Mouse (Mus musculus) CH12F3 (cell line): ENCODE data around the gene Dido1.

ENCODE experiments used
- in situ Hi-C: fragments of 300-500 bp; cut with MboI; formaldehyde crosslinking; loops from 2 replicates; pipeline ENCODE4 v1.14.3; 2020; ENCODE audit warnings: low sequenced_read_pairs

Dido1 gene

DNA sequence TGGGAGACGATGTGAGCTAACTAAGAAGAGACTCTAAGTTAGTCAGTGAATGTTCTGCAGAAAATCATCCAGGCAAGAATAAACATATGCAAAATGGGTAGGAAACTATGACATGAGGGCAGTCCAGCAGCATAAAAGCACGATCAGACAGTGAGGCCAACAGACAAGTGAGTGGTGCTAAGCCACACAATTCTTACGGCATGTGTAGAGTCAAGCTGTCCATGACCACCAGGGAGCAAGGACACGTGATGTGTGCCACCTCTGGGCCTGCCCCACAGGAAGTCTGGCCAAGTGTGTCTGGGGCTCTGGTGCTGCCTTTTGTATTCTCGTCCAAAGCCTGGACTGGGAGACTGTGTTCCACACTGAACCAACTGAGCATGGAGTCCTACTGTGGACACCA lies 20.0 kb downstream of the Dido1 start:
- in situ Hi-C loops: no loop called here

- in situ Hi-C loops: no loop called here
Observed at GRCm38 (mm10) chr2:180684031-180684430, 25.8 kb downstream of the Dido1 start.

GRCm38 (mm10) chr2:180683524-180683923 lies 26.3 kb downstream of the Dido1 start:
- in situ Hi-C loops: no loop called here

GRCm38 (mm10) chr2:180681225-180681624 lies 28.6 kb downstream of the Dido1 start:
- in situ Hi-C loops: no loop called here

DNA sequence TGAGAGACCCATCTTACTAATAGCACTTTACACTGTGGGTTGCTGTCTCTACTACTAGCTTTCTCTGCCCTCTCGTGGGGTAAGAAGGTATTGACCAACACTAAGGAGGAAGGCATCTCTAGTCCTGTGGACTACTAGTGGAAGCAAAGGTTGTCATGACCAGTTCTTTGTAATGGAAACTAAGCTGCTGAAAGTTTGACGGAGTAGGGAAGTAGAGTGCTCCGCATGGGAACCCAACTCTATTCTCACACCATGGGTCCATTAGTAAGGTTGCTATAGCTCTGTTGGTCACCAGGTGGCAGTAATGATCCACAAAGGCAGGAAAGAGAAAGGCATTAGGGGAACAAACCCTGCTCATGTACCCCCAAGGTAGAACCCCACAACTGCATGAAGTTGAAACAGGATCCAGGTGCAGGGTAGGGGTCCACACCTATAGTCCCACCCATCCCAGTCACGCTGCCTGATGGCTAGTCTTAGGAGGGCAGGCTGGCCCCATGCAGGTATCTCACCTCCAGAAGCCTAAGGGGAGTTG lies 31.1 kb downstream of the Dido1 start:
- in situ Hi-C loops: no loop called here

GRCm38 (mm10) chr2:180676706-180677105 lies 33.1 kb downstream of the Dido1 start:
- in situ Hi-C loops: no loop called here

DNA sequence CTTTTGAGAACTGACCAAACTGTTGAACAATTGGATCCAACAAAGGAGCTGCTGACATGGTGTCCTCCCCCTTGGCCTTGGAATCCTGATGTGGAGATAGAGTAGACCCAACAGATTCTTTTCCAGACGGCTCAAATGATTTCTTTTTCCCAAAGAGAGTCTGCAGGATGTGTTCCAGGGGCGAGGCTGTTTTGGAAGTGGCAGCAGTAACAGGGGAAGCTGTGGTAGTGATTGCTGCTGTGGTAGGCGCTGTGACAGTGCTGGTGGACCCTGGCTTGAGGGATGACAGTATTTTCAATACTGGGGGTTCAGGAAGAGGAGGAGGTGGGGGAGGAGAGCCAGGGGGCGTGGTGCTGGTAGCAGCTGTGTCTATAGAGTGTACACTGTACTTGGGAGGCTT lies 47.8 kb downstream of the Dido1 start:
- in situ Hi-C loops: no loop called here

DNA sequence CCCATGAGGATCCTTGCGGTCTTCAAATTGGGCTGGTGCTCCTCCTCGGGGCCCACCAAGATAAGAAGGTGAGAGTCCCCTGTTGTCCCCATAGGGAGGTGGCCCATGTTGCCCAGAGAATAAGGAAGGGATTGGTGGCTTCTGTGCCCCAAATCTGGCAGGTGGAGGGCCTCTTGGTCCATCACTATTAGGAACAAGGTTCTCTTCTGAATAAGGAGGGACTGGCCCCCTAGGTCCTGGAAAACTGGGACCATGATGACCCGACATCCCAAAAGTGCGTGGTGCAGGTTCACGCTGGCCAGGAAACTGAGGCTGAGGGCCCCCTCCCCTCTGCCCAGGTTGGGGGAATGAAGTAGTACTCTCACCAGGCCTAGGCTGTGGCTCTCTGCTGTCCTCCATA lies 49.3 kb downstream of the Dido1 start:
- in situ Hi-C loops: no loop called here

GRCm38 (mm10) chr2:180659353-180660150 lies 50.2 kb downstream of the Dido1 start:
- in situ Hi-C loops: no loop called here

GRCm38 (mm10) chr2:180658381-180658780 lies 51.4 kb downstream of the Dido1 start:
- in situ Hi-C loops: no loop called here

- in situ Hi-C loops: no loop called here
Observed at GRCm38 (mm10) chr2:180657394-180658013, 52.3 kb downstream of the Dido1 start.

DNA sequence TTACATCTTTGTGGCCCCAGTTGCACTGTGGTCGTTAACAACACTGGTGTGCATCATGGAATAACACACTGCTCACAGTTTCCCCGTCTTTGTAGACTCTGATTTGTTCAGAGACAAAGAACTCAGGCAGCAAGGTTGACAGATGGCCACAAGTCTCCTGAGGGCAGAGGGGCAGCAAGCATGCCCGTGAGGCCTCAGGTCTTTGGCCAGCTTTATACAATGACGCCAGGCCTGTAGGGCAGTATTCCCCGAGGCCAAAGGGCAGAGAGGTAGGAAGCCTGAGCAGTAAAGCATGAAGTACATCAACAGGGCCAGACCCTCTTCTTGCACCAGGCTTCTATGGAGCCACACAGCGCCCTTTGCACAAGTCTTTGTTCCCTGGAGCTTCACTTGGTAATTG lies 54.6 kb downstream of the Dido1 start:
- in situ Hi-C loops: no loop called here

DNA sequence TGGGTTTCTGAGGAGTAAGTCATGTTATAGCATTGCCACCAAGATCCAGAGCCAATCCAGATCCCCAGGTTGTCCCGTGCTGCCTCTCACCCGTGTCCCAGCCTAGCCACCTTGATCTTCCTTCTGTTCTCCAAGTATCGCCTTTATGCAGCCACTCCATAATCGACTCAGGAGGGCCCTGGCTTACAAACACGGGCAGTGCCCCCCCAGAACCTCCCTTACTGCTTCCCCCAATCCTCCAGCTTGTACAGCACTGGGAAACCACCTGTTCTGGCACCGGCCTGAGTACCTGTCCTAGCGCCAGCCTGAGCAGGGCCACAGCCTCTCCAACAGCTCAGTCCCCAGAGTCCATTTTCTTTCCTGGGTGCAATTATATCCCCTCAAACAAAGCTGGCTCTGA lies 55.1 kb downstream of the Dido1 start:
- in situ Hi-C loops: no loop called here

DNA sequence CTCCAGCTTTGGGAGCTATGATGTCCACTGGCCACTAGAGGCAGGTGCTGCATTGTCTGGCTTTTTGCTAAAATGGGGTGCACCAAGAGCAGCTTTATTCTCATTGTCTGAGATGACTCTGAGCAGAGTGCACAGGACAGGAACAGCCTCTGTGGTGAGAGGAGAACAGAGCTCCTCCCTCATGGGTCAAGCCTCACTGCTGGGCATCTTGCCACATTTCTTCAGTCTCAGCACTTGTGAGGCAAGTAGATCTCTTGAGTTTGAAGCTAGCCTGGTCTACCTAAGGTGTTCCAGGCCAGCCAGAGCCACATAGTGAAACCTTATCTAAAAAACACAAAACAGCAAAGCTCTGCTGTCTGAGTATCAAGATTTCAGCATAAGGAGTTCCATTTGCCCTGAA lies 63.0 kb downstream of the Dido1 start:
- in situ Hi-C loops: no loop called here

GRCm38 (mm10) chr2:180643626-180644025 lies 66.2 kb downstream of the Dido1 start:
- in situ Hi-C loops: no loop called here

GRCm38 (mm10) chr2:180642555-180643260 lies 67.1 kb downstream of the Dido1 start, which contains the start of gene Tcfl5:
Tcfl5 (minus strand) TSS chr2:180642708.
- in situ Hi-C loops: no loop called here

GRCm38 (mm10) chr2:180641576-180642554 lies 67.9 kb downstream of the Dido1 start:
- in situ Hi-C loops: no loop called here

- in situ Hi-C loops: no loop called here
Observed at GRCm38 (mm10) chr2:180611882-180612281, 97.9 kb downstream of the Dido1 start.

GRCm38 (mm10) chr2:180610283-180610682 lies 99.5 kb downstream of the Dido1 start:
- in situ Hi-C loops: no loop called here
